Mouse (Mus musculus) embryonic facial prominence, embryonic 13.5 days (tissue): ENCODE results near the gene Msh5. TPM values are rescaled to one million over a fixed set of nuclear protein-coding genes. Genes with fewer than 3 reads are reported as not detected.
"Not testable (repeated sequence)": the region's sequence is repeated elsewhere in the genome, so short reads cannot be mapped to it uniquely, and the experiment has no call there.

Experiments
- ATAC-seq: fragments of 200-750 bp; cut with Nextera tagmentation; 2 replicates; pipeline ENCODE4 v1.8.0; 2017; ENCODE audit warnings: low read depth; ENCODE audit not compliant: insufficient number of reproducible peaks, insufficient read depth, low FRiP score, low TSS enrichment
- H3K27ac ChIP-seq: fragments of 300-500 bp; sonication (generic); 2 replicates; pipeline ENCODE4 v1.5.1; 2015; ENCODE audit warnings: moderate library complexity, mild to moderate bottlenecking, inconsistent platforms
- H3K27me3 ChIP-seq: fragments of 300-500 bp; sonication (generic); 2 replicates; pipeline ENCODE4 v1.6.1; 2015; ENCODE audit warnings: mild to moderate bottlenecking, inconsistent platforms
- H3K36me3 ChIP-seq: fragments of 300-500 bp; sonication (generic); 2 replicates; pipeline ENCODE4 v1.6.1; 2015; ENCODE audit warnings: mild to moderate bottlenecking, inconsistent platforms
- H3K4me1 ChIP-seq: fragments of 300-500 bp; sonication (generic); 2 replicates; pipeline ENCODE4 v1.6.1; 2015; ENCODE audit warnings: inconsistent platforms
- H3K4me2 ChIP-seq: fragments of 300-500 bp; sonication (generic); 2 replicates; pipeline ENCODE4 v1.6.1; 2015; ENCODE audit warnings: moderate library complexity, mild to moderate bottlenecking, inconsistent platforms
- H3K4me3 ChIP-seq: fragments of 300-500 bp; sonication (generic); 2 replicates; pipeline ENCODE4 v1.5.1; 2015; ENCODE audit warnings: mild to moderate bottlenecking, inconsistent platforms
- H3K9ac ChIP-seq: fragments of 300-500 bp; sonication (generic); 2 replicates; pipeline ENCODE4 v1.6.1; 2015; ENCODE audit warnings: mild to moderate bottlenecking, inconsistent platforms
- H3K9me3 ChIP-seq: fragments of 300-500 bp; sonication (generic); 2 replicates; pipeline ENCODE4 v1.6.1; 2016; ENCODE audit warnings: inconsistent platforms
- WGBS: fragments of 180-500 bp; shearing (Covaris S2); methylation state at CpG from one replicate; pipeline ENCODE4 v1.1.7; 2015; ENCODE audit warnings: mixed read lengths; 5-methylcytosine and 5-hydroxymethylcytosine counted together
- polyA plus RNA-seq: library from polyadenylated mRNA; unstranded; fragments of >200 nt; fragmentation: Nextera tagmentation; extraction: Ambion mirVana; gene quantifications from 2 replicates; pipeline ENCODE4 v1.2.1, GENCODE M21; 2015

The Msh5 gene
- polyA plus RNA-seq, 1 experiment from 2014 or later, result 3.5 TPM

DNA sequence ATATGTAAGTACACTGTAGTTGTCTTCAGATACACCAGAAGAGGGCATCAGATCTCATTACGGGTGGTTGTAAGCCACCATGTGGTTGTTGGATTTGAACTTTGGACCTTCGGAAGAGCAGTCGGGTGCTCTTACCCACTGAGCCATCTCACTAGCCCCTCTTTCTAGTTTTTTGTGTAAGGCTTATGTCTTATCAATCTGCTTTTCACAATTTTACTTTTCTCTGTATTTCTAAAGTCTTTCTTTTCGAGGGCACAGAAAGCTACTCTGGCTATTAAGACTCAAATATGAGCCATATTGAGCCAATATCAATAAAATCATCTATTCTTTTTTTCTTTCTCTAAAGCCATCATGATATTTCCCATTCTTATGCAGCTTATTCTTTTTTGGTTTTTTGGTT, 51.4 kb downstream of the Msh5 start:
- WGBS, result 93% methylated on average over 4 of the region's 4 CpGs
- not testable (repeated sequence) for H3K4me3 ChIP-seq, H3K27ac ChIP-seq, H3K4me2 ChIP-seq, H3K27me3 ChIP-seq, ATAC-seq, H3K9me3 ChIP-seq, H3K9ac ChIP-seq
- H3K4me1 ChIP-seq, result peaks cover 18% of the 10 kb centered on the region
- H3K36me3 ChIP-seq, result peaks cover 52% of the 10 kb centered on the region

DNA sequence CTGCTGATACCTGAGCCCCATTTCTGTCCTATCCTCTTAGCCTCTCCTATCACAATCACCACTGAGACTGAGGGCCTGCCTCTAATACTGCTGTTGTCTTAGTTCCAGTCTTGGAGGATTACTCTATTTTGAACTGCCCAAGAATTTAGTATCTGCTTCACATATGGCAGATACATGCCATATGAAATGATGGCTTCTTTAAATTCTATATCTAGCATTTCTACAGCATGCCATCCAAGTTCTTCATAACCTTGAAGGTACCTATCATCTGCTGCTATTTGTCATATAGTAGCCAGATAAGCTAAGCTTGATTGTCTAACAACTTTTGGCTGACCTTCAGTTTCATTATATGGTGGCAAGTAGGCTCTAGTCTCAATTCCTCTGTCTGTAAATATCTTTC, 51.8 kb downstream of the Msh5 start:
- Histone ChIP-seq H3K36me3 (peaks cover 52% of the 10 kb centered on the region), H3K4me2 (no peak overlapping the region)
- no peak for ATAC-seq

DNA sequence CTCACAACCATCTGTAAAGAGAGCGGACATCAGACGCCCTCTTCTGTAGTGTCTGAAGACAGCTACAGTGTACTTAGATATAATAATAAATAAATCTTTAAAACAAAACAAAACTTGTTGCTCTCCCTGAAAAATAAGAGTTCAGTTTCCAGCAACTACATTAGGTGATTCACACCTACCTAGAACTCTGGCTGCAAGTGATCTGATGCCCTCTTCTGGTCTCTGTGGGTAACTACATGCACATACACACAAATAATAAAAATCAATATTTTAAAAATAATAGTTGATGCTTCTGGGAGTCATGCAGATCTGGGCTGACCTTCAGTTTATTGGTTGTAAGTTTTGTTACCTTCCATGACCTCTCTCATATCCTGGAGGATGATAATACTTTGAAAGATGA, 62.3 kb downstream of the Msh5 start:
- no peak for ATAC-seq
- Histone ChIP-seq H3K27ac (no peak overlapping the region), H3K4me2 (no peak overlapping the region), H3K9me3 (no peaks in the 10 kb centered on the region), H3K4me3 (no peak overlapping the region), H3K9ac (no peak overlapping the region), H3K27me3 (no peaks in the 10 kb centered on the region), H3K4me1 (peaks cover 13% of the 10 kb centered on the region), H3K36me3 (peaks cover 32% of the 10 kb centered on the region)
- 76% methylated on average over 2 of the region's 2 CpGs for WGBS

More for the DNA sequence above, 51.8 kb downstream of the Msh5 start:
- Histone ChIP-seq H3K4me1 (peaks cover 14% of the 10 kb centered on the region), H3K9ac (no peak overlapping the region), H3K27ac (no peak overlapping the region), H3K9me3 (no peaks in the 10 kb centered on the region), H3K27me3 (no peaks in the 10 kb centered on the region), H3K4me3 (no peak overlapping the region)

DNA sequence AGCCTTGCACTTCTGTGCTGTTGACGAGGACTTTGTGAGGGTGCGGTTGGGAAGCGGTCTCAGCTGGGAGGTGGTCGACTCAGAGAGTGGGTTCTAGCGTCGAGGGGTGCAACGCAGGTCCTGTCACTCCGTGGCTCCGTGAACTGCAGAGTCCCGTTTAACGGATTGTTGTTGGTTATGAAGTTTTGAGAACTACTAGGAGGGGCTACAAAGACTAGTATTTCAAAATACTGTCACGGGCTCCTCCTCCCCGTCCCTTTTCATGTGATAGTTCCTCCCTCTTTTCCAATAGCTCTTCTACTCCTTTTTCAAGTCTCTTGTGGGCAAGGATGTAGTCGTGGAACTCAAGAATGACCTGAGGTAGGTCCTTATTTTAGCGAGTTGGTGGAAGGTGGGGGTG, 64.2 kb downstream of the Msh5 start:
- Histone ChIP-seq H3K4me3 (peak overlapping the region; percentile 87), H3K4me1 (peaks cover 13% of the 10 kb centered on the region), H3K9ac (peak overlapping the region; percentile 94), H3K27ac (peak overlapping the region; percentile 100), H3K9me3 (no peaks in the 10 kb centered on the region), H3K27me3 (no peaks in the 10 kb centered on the region), H3K36me3 (peaks cover 20% of the 10 kb centered on the region), H3K4me2 (peak overlapping the region; percentile 88)
- under 1% methylated on average over 15 of the region's 15 CpGs for WGBS
- no peak for ATAC-seq

DNA sequence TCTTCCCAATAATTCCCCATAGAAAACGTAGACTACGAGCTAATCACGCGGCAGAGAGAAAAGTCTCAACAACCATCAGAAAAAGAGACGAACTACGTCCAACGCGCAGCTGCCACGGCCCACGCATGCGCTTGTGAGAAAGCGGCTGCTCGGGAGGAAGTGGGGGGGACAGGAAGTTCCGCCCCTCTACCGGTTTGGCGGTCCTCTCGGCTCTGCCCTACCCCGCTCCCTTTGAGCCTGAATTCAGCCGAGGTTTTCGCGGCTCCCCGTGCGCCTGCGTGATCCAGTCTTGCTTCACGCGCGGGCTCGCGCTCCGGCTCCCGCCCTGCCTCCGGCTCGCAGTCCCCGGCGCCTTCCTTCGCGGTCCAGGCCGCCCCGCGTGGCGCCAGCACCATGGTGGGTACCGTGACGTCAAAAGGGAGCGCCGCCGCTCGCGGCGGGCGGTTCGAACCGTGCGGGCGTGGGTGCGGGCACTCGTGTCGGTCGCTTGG, 64.8 kb downstream of the Msh5 start, which contains the start of gene Lsm2:
Gene Lsm2, plus strand, starts transcription at position 173 of the 491 bp plus-strand sequence.
- WGBS, result under 1% methylated on average over 58 of the region's 58 CpGs
- peak; percentile 89 for ATAC-seq
- Histone ChIP-seq H3K27ac (peak within 1 kb of the TSS; percentile 100), H3K27me3 (no peaks in the 10 kb centered on the region), H3K36me3 (peaks cover 22% of the 10 kb centered on the region), H3K4me1 (peaks cover 13% of the 10 kb centered on the region), H3K4me2 (peak within 1 kb of the TSS; percentile 88), H3K9me3 (no peaks in the 10 kb centered on the region), H3K4me3 (peak within 1 kb of the TSS; percentile 87), H3K9ac (peak within 1 kb of the TSS; percentile 94)

DNA sequence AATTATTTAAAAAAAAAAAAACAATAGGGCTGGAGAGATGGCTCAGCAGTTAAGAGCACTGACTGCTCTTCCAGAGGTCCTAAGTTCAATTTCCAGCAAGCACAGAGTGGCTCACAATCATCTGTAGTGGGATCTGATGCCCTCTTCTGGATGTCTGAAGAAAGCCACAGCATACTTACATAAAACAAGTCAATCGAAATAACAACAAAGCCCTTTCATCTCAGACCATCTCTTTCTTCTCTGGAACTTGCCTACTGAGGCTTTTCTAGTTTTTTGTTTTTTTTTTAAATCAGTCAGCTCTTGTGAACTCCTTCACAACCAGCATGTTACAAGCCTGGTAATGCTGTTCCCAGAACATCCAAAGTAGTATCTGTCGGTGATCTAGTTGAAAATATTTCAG, 65.9 kb downstream of the Msh5 start:
- H3K9ac ChIP-seq, result peak overlapping the region; percentile 94
- peaks cover 13% of the 10 kb centered on the region for H3K4me1 ChIP-seq
- H3K9me3 ChIP-seq, result no peaks in the 10 kb centered on the region
- H3K27ac ChIP-seq, result no peak overlapping the region
- WGBS, result 10% methylated on average over 2 of the region's 2 CpGs
- H3K4me3 ChIP-seq, result peak overlapping the region; percentile 87
- H3K27me3 ChIP-seq, result no peaks in the 10 kb centered on the region
- peaks cover 11% of the 10 kb centered on the region for H3K36me3 ChIP-seq
- ATAC-seq, result no peak
- peak overlapping the region; percentile 88 for H3K4me2 ChIP-seq

DNA sequence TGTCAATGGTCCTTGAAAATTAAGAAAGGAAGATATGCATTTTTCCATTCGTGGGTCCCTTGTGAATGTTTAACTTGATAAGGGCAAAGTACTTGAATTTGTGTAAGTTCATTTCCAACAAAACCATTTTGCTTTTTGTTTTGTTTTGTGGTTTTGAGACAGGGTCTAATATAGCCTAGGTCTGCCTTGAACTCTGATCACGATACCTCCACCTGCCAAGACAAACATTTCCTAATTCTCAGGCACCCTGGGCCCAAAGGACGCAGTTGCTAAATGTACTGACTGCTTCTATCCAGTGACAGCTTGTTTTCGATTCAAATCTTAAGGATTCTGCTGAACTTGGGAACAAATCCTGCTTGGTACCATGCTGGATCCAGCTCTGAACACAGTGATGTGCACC, 66.9 kb downstream of the Msh5 start:
- H3K9ac ChIP-seq, result no peak overlapping the region
- H3K27me3 ChIP-seq, result no peaks in the 10 kb centered on the region
- no peak overlapping the region for H3K4me3 ChIP-seq
- H3K36me3 ChIP-seq, result 0 out of 2 replicates have a peak, but pooled peaks cover 2% of the 10 kb centered on the region
- 94% methylated on average over 4 of the region's 4 CpGs for WGBS
- ATAC-seq, result no peak
- H3K9me3 ChIP-seq, result no peaks in the 10 kb centered on the region
- no peak overlapping the region for H3K4me2 ChIP-seq
- peaks cover 13% of the 10 kb centered on the region for H3K4me1 ChIP-seq
- H3K27ac ChIP-seq, result no peak overlapping the region

Other genes with a start within 250 kb of the Msh5 start
- not detected in 2 replicates for gene Cyp21a1, start 242.2 kb downstream of the Msh5 start, polyA plus RNA-seq
- gene Stk19, start 209.8 kb downstream of the Msh5 start, polyA plus RNA-seq, result 25.4 and 29.4 TPM in 2 replicates
- gene Dxo, start 209.7 kb downstream of the Msh5 start, polyA plus RNA-seq, result 66.3 and 75.1 TPM in 2 replicates
- 52.2 and 55.6 TPM in 2 replicates for gene Skiv2l, start 196.5 kb downstream of the Msh5 start, polyA plus RNA-seq
- gene Nelfe, start 196.4 kb downstream of the Msh5 start, polyA plus RNA-seq, result 119 and 126 TPM in 2 replicates
- gene Cfb, start 184.2 kb downstream of the Msh5 start, polyA plus RNA-seq, result 1.6 and 5.7 TPM in 2 replicates
- gene Zbtb12, start 167.3 kb downstream of the Msh5 start, polyA plus RNA-seq, result 5.5 and 7.1 TPM in 2 replicates
- not detected in 2 replicates for gene Gm20547, start 164.7 kb downstream of the Msh5 start, polyA plus RNA-seq
- 2.7 and 3.2 TPM in 2 replicates for gene C2, start 148.5 kb downstream of the Msh5 start, polyA plus RNA-seq
- gene Ehmt2, start 148.3 kb downstream of the Msh5 start, polyA plus RNA-seq, result 98.5 and 100 TPM in 2 replicates
- 0.24 and 0.83 TPM in 2 replicates for gene Slc44a4, start 132.3 kb downstream of the Msh5 start, polyA plus RNA-seq
- 18.8 and 20.3 TPM in 2 replicates for gene Neu1, start 115.5 kb downstream of the Msh5 start, polyA plus RNA-seq
- 0.53 and 0.87 TPM in 2 replicates for gene Hspa1b, start 87.5 kb downstream of the Msh5 start, polyA plus RNA-seq
- gene Gm20481, start 76.8 kb downstream of the Msh5 start, polyA plus RNA-seq, result not detected in 2 replicates
- gene Hspa1a, start 74.6 kb downstream of the Msh5 start, polyA plus RNA-seq, result 5.8 and 6.1 TPM in 2 replicates
- gene Hspa1l, start 74.0 kb downstream of the Msh5 start, polyA plus RNA-seq, result 0.77 and 0.85 TPM in 2 replicates
- gene Lsm2, start 64.9 kb downstream of the Msh5 start, polyA plus RNA-seq, result 190 and 227 TPM in 2 replicates
- gene Vars, start 45.8 kb downstream of the Msh5 start, polyA plus RNA-seq, result 102 and 112 TPM in 2 replicates
- 0.33 and 0.38 TPM in 2 replicates for gene Vwa7, start 30.2 kb downstream of the Msh5 start, polyA plus RNA-seq
- 14.2 and 19.5 TPM in 2 replicates for gene Sapcd1, start 18.7 kb downstream of the Msh5 start, polyA plus RNA-seq
- 243 and 254 TPM in 2 replicates for gene Clic1, start 3.2 kb upstream of the Msh5 start, polyA plus RNA-seq
- gene Ddah2, start 12.3 kb upstream of the Msh5 start, polyA plus RNA-seq, result 358 and 374 TPM in 2 replicates
- gene Ly6g6c, start 18.6 kb upstream of the Msh5 start, polyA plus RNA-seq, result 0.87 and 1.0 TPM in 2 replicates
- 0.77 and 0.89 TPM in 2 replicates for gene Mpig6b, start 19.4 kb upstream of the Msh5 start, polyA plus RNA-seq
- 4.3 and 4.9 TPM in 2 replicates for gene Ly6g6e, start 30.2 kb upstream of the Msh5 start, polyA plus RNA-seq
- 0.77 and 1.3 TPM in 2 replicates for gene Ly6g6d, start 31.3 kb upstream of the Msh5 start, polyA plus RNA-seq
- gene Ly6g6f, start 38.9 kb upstream of the Msh5 start, polyA plus RNA-seq, result 0.18 and 0.23 TPM in 2 replicates
- 89.6 and 90.1 TPM in 2 replicates for gene Abhd16a, start 42.5 kb upstream of the Msh5 start, polyA plus RNA-seq
- not detected in 2 replicates for gene Ly6g5c, start 61.5 kb upstream of the Msh5 start, polyA plus RNA-seq
- 1.1 and 1.6 TPM in 2 replicates for gene Ly6g5b, start 68.7 kb upstream of the Msh5 start, polyA plus RNA-seq
- 21.1 and 24.1 TPM in 2 replicates for gene Gpank1, start 74.7 kb upstream of the Msh5 start, polyA plus RNA-seq
- gene Csnk2b, start 75.3 kb upstream of the Msh5 start, polyA plus RNA-seq, result 278 and 298 TPM in 2 replicates
- 10.9 and 12.3 TPM in 2 replicates for gene D17H6S53E, start 79.6 kb upstream of the Msh5 start, polyA plus RNA-seq
- 0.28 and 8.7 TPM in 2 replicates for gene Apom, start 85.3 kb upstream of the Msh5 start, polyA plus RNA-seq
- gene Bag6, start 88.4 kb upstream of the Msh5 start, polyA plus RNA-seq, result 65.1 and 67.8 TPM in 2 replicates
- 193 and 244 TPM in 2 replicates for gene Prrc2a, start 118.2 kb upstream of the Msh5 start, polyA plus RNA-seq
- 8.1 and 9.8 TPM in 2 replicates for gene Aif1, start 129.3 kb upstream of the Msh5 start, polyA plus RNA-seq
- 13.1 and 16.1 TPM in 2 replicates for gene Lst1, start 141.7 kb upstream of the Msh5 start, polyA plus RNA-seq
- gene Ltb, start 147.7 kb upstream of the Msh5 start, polyA plus RNA-seq, result 1.8 and 2.1 TPM in 2 replicates
- gene Tnf, start 155.3 kb upstream of the Msh5 start, polyA plus RNA-seq, result 0.37 TPM in 1 of 2 replicates, not detected in the other
- 0.24 TPM in 1 of 2 replicates, not detected in the other for gene Lta, start 158.6 kb upstream of the Msh5 start, polyA plus RNA-seq
- gene Gm16181, start 174.1 kb upstream of the Msh5 start, polyA plus RNA-seq, result not detected in 2 replicates
- gene Atp6v1g2, start 186.9 kb upstream of the Msh5 start, polyA plus RNA-seq, result 3.9 and 4.1 TPM in 2 replicates
- 10.4 and 12.0 TPM in 2 replicates for gene Nfkbil1, start 189.0 kb upstream of the Msh5 start, polyA plus RNA-seq
- 498 and 543 TPM in 2 replicates for gene Ddx39b, start 195.0 kb upstream of the Msh5 start, polyA plus RNA-seq
- 28.7 and 30.7 TPM in 2 replicates for gene H2-D1, start 216.0 kb upstream of the Msh5 start, polyA plus RNA-seq